Mouse (Mus musculus): ENCODE measurements at regions not wholly inside any gene's neighbourhood (a gene's known extent, or its start where the extent isn't known, plus 50 kb on each side); places are given as distances from the start of the nearest gene placed in this dataset.

GRCm38 (mm10) chr2:167798076-167798782 is 108.6 kb upstream of the Tmem189 start:
- Histone ChIP-seq H3K9ac (ENCODE audit: low read length) (no peak overlapping the region), H3K4me1 (ENCODE audit: control insufficient read depth, insufficient read depth, low read length) (no peaks in the 10 kb centered on the region), H3K27ac (ENCODE audit: low read depth, low read length) (no peak overlapping the region), H3K36me3 (ENCODE audit: control insufficient read depth, insufficient read depth, low read length) (no peaks in the 10 kb centered on the region), H3K4me3 (ENCODE audit: low read depth, low read length) (no peak overlapping the region), H3K27me3 (ENCODE audit: control insufficient read depth, insufficient read depth, low read length) (no peaks in the 10 kb centered on the region), H3K9me3 (ENCODE audit: control insufficient read depth, low read length) (no peaks in the 10 kb centered on the region), H3K4me2 (no peak overlapping the region)
- ATAC-seq (ENCODE audit: low FRiP score) (no peak), DNase-seq (ENCODE audit: low spot score, missing footprints) (no peak)
- 87% methylated on average over 11 of the region's 11 CpGs for WGBS

GRCm38 (mm10) chr2:167795491-167795890 is 105.9 kb upstream of the Tmem189 start:
- ATAC-seq (ENCODE audit: low FRiP score) (no peak), DNase-seq (ENCODE audit: low spot score, missing footprints) (no peak)
- WGBS, result 83% methylated on average over 7 of the region's 7 CpGs
- H3K4me2 ChIP-seq, result no peak overlapping the region
- H3K4me3 ChIP-seq (ENCODE audit: low read depth, low read length), result no peak overlapping the region
- H3K9me3 ChIP-seq (ENCODE audit: control insufficient read depth, low read length), result no peaks in the 10 kb centered on the region
- no peak overlapping the region for H3K9ac ChIP-seq (ENCODE audit: low read length)
- H3K36me3 ChIP-seq (ENCODE audit: control insufficient read depth, insufficient read depth, low read length), result no peaks in the 10 kb centered on the region
- H3K27me3 ChIP-seq (ENCODE audit: control insufficient read depth, insufficient read depth, low read length), result no peaks in the 10 kb centered on the region
- H3K4me1 ChIP-seq (ENCODE audit: control insufficient read depth, insufficient read depth, low read length), result no peaks in the 10 kb centered on the region
- no peak overlapping the region for H3K27ac ChIP-seq (ENCODE audit: low read depth, low read length)

GRCm38 (mm10) chr2:167793916-167794315 is 104.3 kb upstream of the Tmem189 start:
- Histone ChIP-seq H3K4me1 (ENCODE audit: control insufficient read depth, insufficient read depth, low read length) (no peaks in the 10 kb centered on the region), H3K9me3 (ENCODE audit: control insufficient read depth, low read length) (no peaks in the 10 kb centered on the region), H3K4me2 (no peak overlapping the region), H3K9ac (ENCODE audit: low read length) (no peak overlapping the region), H3K27me3 (ENCODE audit: control insufficient read depth, insufficient read depth, low read length) (no peaks in the 10 kb centered on the region), H3K4me3 (ENCODE audit: low read depth, low read length) (no peak overlapping the region), H3K36me3 (ENCODE audit: control insufficient read depth, insufficient read depth, low read length) (no peaks in the 10 kb centered on the region), H3K27ac (ENCODE audit: low read depth, low read length) (no peak overlapping the region)
- WGBS, result 91% methylated on average over 2 of the region's 2 CpGs
- DNase-seq (ENCODE audit: low spot score, missing footprints) (no peak), ATAC-seq (ENCODE audit: low FRiP score) (no peak)

DNA sequence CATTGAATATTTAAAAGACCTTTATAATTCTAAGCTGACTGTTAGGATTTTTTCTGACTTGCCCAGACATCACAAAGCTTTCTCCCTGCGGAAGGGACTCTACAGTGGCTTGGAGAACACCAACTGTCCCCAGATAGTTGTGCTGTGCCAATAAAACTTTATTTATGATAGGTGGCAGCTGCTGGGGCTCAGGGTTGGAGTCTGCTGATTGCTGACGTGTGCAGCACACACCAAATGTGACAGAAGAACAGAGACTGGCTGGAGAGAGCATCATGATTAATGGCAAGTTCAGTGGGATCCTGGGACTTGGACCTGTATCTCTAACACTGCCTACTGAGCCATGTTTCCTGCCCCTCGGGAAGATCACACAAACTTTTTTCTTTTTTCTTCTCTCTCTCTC is 103.1 kb upstream of the Tmem189 start:
- H3K27me3 ChIP-seq (ENCODE audit: control insufficient read depth, insufficient read depth, low read length), result no peaks in the 10 kb centered on the region
- ATAC-seq (ENCODE audit: low FRiP score), result no peak
- WGBS, result 68% methylated on average over 3 of the region's 3 CpGs

DNA sequence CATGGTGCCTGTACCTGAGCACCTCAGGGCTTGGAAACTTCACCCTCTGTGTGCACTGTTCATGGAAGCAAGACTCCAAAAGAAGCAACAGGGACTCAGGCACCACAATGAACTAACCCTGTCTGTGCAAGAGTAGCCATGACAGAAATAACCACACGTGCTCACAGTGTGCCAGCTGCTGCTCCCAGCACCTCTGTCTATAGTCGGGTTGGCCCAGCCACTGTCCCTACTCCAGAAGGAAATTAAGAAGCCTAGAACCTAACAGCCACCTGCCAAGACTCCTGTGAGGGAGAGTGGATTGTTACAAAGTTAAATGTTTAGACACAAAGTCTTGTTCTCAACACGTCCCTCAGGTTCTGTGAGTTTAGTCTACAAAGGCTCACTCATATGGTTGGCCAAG is 102.7 kb upstream of the Tmem189 start:
- Histone ChIP-seq H3K27ac (ENCODE audit: low read depth, low read length) (no peak overlapping the region), H3K4me2 (no peak overlapping the region), H3K4me1 (ENCODE audit: control insufficient read depth, insufficient read depth, low read length) (no peaks in the 10 kb centered on the region), H3K36me3 (ENCODE audit: control insufficient read depth, insufficient read depth, low read length) (no peaks in the 10 kb centered on the region), H3K9ac (ENCODE audit: low read length) (no peak overlapping the region), H3K4me3 (ENCODE audit: low read depth, low read length) (no peak overlapping the region), H3K9me3 (ENCODE audit: control insufficient read depth, low read length) (no peaks in the 10 kb centered on the region), H3K27me3 (ENCODE audit: control insufficient read depth, insufficient read depth, low read length) (no peaks in the 10 kb centered on the region)
- WGBS, result 73% methylated on average over 3 of the region's 3 CpGs
- ATAC-seq (ENCODE audit: low FRiP score) (no peak), DNase-seq (ENCODE audit: low spot score, missing footprints) (no peak)

More for the DNA sequence above, 103.1 kb upstream of the Tmem189 start:
- no peaks in the 10 kb centered on the region for H3K36me3 ChIP-seq (ENCODE audit: control insufficient read depth, insufficient read depth, low read length)
- H3K4me2 ChIP-seq, result no peak overlapping the region
- H3K4me1 ChIP-seq (ENCODE audit: control insufficient read depth, insufficient read depth, low read length), result no peaks in the 10 kb centered on the region
- H3K4me3 ChIP-seq (ENCODE audit: low read depth, low read length), result no peak overlapping the region
- H3K27ac ChIP-seq (ENCODE audit: low read depth, low read length), result no peak overlapping the region
- no peaks in the 10 kb centered on the region for H3K9me3 ChIP-seq (ENCODE audit: control insufficient read depth, low read length)
- no peak for DNase-seq (ENCODE audit: low spot score, missing footprints)
- no peak overlapping the region for H3K9ac ChIP-seq (ENCODE audit: low read length)

- Histone ChIP-seq H3K9ac (ENCODE audit: low read length) (no peak overlapping the region), H3K4me3 (ENCODE audit: low read depth, low read length) (no peak overlapping the region), H3K4me1 (ENCODE audit: control insufficient read depth, insufficient read depth, low read length) (no peaks in the 10 kb centered on the region), H3K27me3 (ENCODE audit: control insufficient read depth, insufficient read depth, low read length) (no peaks in the 10 kb centered on the region), H3K4me2 (no peak overlapping the region), H3K9me3 (ENCODE audit: control insufficient read depth, low read length) (no peaks in the 10 kb centered on the region), H3K27ac (ENCODE audit: low read depth, low read length) (no peak overlapping the region), H3K36me3 (ENCODE audit: control insufficient read depth, insufficient read depth, low read length) (no peaks in the 10 kb centered on the region)
- 84% methylated on average over 11 of the region's 11 CpGs for WGBS
- no peak for DNase-seq (ENCODE audit: low spot score, missing footprints)
- ATAC-seq (ENCODE audit: low FRiP score), result no peak
These were observed 99.9 kb upstream of the Tmem189 start for GRCm38 (mm10) chr2:167789471-167789923.

- DNase-seq (ENCODE audit: low spot score, missing footprints), result no peak
- no peak overlapping the region for H3K27ac ChIP-seq (ENCODE audit: low read depth, low read length)
- WGBS, result 88% methylated on average over 3 of the region's 5 CpGs
- ATAC-seq (ENCODE audit: low FRiP score), result no peak
- H3K9me3 ChIP-seq (ENCODE audit: control insufficient read depth, low read length), result no peaks in the 10 kb centered on the region
- H3K36me3 ChIP-seq (ENCODE audit: control insufficient read depth, insufficient read depth, low read length), result no peaks in the 10 kb centered on the region
- H3K4me1 ChIP-seq (ENCODE audit: control insufficient read depth, insufficient read depth, low read length), result peaks cover 6% of the 10 kb centered on the region; the same call in 1 of the 2 replicates
- no peaks in the 10 kb centered on the region for H3K27me3 ChIP-seq (ENCODE audit: control insufficient read depth, insufficient read depth, low read length)
- H3K4me3 ChIP-seq (ENCODE audit: low read depth, low read length), result no peak overlapping the region
- no peak overlapping the region for H3K4me2 ChIP-seq
- no peak overlapping the region for H3K9ac ChIP-seq (ENCODE audit: low read length)
These were observed 97.3 kb upstream of the Tmem189 start for GRCm38 (mm10) chr2:167786951-167787350.

GRCm38 (mm10) chr2:167784353-167784752 is 94.7 kb upstream of the Tmem189 start:
- Histone ChIP-seq H3K27ac (ENCODE audit: low read depth, low read length) (no peak overlapping the region), H3K4me3 (ENCODE audit: low read depth, low read length) (no peak overlapping the region), H3K4me2 (no peak overlapping the region), H3K9ac (ENCODE audit: low read length) (no peak overlapping the region), H3K27me3 (ENCODE audit: control insufficient read depth, insufficient read depth, low read length) (no peaks in the 10 kb centered on the region), H3K4me1 (ENCODE audit: control insufficient read depth, insufficient read depth, low read length) (peaks cover 6% of the 10 kb centered on the region; the same call in 1 of the 2 replicates), H3K9me3 (ENCODE audit: control insufficient read depth, low read length) (no peaks in the 10 kb centered on the region), H3K36me3 (ENCODE audit: control insufficient read depth, insufficient read depth, low read length) (no peaks in the 10 kb centered on the region)
- no peak for DNase-seq (ENCODE audit: low spot score, missing footprints)
- 89% methylated on average over 13 of the region's 13 CpGs for WGBS
- ATAC-seq (ENCODE audit: low FRiP score), result no peak

DNA sequence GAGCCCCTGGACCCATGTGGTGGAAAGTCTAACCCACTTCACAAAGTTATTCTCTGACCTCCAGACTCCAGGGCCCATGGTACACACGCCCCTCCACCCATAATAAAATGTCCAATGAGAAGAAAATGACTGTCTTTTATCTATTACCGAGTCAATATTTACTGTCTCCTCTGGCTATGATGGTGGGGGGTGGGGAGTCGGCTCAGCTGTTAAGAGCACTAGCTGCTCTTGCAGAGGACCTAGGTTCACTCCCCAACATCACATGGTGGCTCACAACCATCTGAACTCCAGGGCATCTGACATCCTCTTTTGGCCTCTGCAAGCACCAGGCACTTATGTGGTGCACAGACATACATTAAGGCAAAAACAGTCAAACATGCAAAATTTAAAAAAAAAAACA is 93.8 kb upstream of the Tmem189 start:
- DNase-seq (ENCODE audit: low spot score, missing footprints) (no peak), ATAC-seq (ENCODE audit: low FRiP score) (no peak)
- Histone ChIP-seq H3K9ac (ENCODE audit: low read length) (no peak overlapping the region), H3K36me3 (ENCODE audit: control insufficient read depth, insufficient read depth, low read length) (no peaks in the 10 kb centered on the region), H3K9me3 (ENCODE audit: control insufficient read depth, low read length) (no peaks in the 10 kb centered on the region), H3K27me3 (ENCODE audit: control insufficient read depth, insufficient read depth, low read length) (no peaks in the 10 kb centered on the region), H3K4me3 (ENCODE audit: low read depth, low read length) (no peak overlapping the region), H3K4me1 (ENCODE audit: control insufficient read depth, insufficient read depth, low read length) (peaks cover 6% of the 10 kb centered on the region; the same call in 1 of the 2 replicates), H3K27ac (ENCODE audit: low read depth, low read length) (no peak overlapping the region), H3K4me2 (no peak overlapping the region)
- WGBS, result 79% methylated on average over 3 of the region's 3 CpGs

All from midbrain, embryonic 11.5 days (tissue).